Mouse (Mus musculus): ENCODE results near the gene Bnip1. TPM values are rescaled to one million over a fixed set of nuclear protein-coding genes. Genes with fewer than 3 reads are reported as not detected.
A peak's percentile ranks its signal among the peaks of the same experiment; 100 is the strongest.

Gene Bnip1
- 10 to 100 TPM; 22.8 to 26.3 TPM for total RNA-seq (2021)
- long read RNA-seq, experiment 1, transcript Bnip1-201 (6 exons, 1,098 nt) = major isoform, 5 of 8 reads
- long read RNA-seq, experiment 1, partial matches to known transcripts = 0 of 8 reads
- long read RNA-seq, experiment 1, other reads (novel, unspliced or antisense) = 1 of 8 reads
- long read RNA-seq, experiment 2, transcript Bnip1-201 (6 exons, 1,098 nt) = major isoform, 9 of 11 reads
- long read RNA-seq, experiment 2, partial matches to known transcripts = 0 of 11 reads
- long read RNA-seq, experiment 2, other reads (novel, unspliced or antisense) = 2 of 11 reads

GRCm38 (mm10) chr17:26780750-26781571 is at the start of gene Bnip1:
Gene Bnip1 (plus strand): TSS chr17:26781066.
- DNase-seq = peak; percentile 71

- no peak for DNase-seq
Measured at GRCm38 (mm10) chr17:26742581-26742980, 38.3 kb upstream of the Bnip1 start.

GRCm38 (mm10) chr17:26743294-26743693 is 37.6 kb upstream of the Bnip1 start:
- no peak for DNase-seq

GRCm38 (mm10) chr17:26749975-26750374 is 30.9 kb upstream of the Bnip1 start:
- no peak for DNase-seq

- no peak for DNase-seq
Measured at GRCm38 (mm10) chr17:26752297-26752696, 28.6 kb upstream of the Bnip1 start.

- DNase-seq = no peak
Measured at GRCm38 (mm10) chr17:26753476-26753875, 27.4 kb upstream of the Bnip1 start.

GRCm38 (mm10) chr17:26767100-26767753 is 13.6 kb upstream of the Bnip1 start:
- DNase-seq = no peak

GRCm38 (mm10) chr17:26767754-26768124 is 13.1 kb upstream of the Bnip1 start:
- no peak for DNase-seq

GRCm38 (mm10) chr17:26776211-26776610 is 4.7 kb upstream of the Bnip1 start:
- DNase-seq = no peak

- no peak for DNase-seq
Measured at GRCm38 (mm10) chr17:26778001-26778400, 2.9 kb upstream of the Bnip1 start.

GRCm38 (mm10) chr17:26778430-26779100 is 2.3 kb upstream of the Bnip1 start:
- DNase-seq = no peak

- no peak for DNase-seq
Measured at GRCm38 (mm10) chr17:26779471-26779870, 1.4 kb upstream of the Bnip1 start.

GRCm38 (mm10) chr17:26781610-26782043 is 761 bp downstream of the Bnip1 start:
- DNase-seq = no peak

GRCm38 (mm10) chr17:26784525-26784924 is 3.7 kb downstream of the Bnip1 start:
- DNase-seq = no peak

- DNase-seq = no peak
Measured at GRCm38 (mm10) chr17:26786586-26786985, 5.7 kb downstream of the Bnip1 start.

- no peak for DNase-seq
Measured at GRCm38 (mm10) chr17:26788986-26789385, 8.1 kb downstream of the Bnip1 start.

GRCm38 (mm10) chr17:26789460-26790268 is 8.8 kb downstream of the Bnip1 start:
- DNase-seq = no peak

- no peak for DNase-seq
Measured at GRCm38 (mm10) chr17:26790269-26791214, 9.7 kb downstream of the Bnip1 start.

GRCm38 (mm10) chr17:26791580-26791979 is 10.7 kb downstream of the Bnip1 start:
- DNase-seq = no peak

GRCm38 (mm10) chr17:26792096-26792495 is 11.2 kb downstream of the Bnip1 start:
- DNase-seq = peak; percentile 38

Data from gastrocnemius, postnatal 10 days (tissue).